Mouse (Mus musculus) forebrain, embryonic 15.5 days (tissue): ENCODE data around the gene Cdx2. TPM values are rescaled to one million over a fixed set of nuclear protein-coding genes. Genes with fewer than 3 reads are reported as not detected.

ENCODE experiments used
- ATAC-seq: fragments of 200-750 bp; cut with Nextera tagmentation; replicated peaks from 2 replicates; pipeline ENCODE4 v1.8.0; 2017; ENCODE audit warnings: mild to moderate bottlenecking, moderate TSS enrichment, moderate library complexity
- H3K27ac ChIP-seq: fragments of 300-500 bp; sonication (generic); replicated peaks from 2 replicates; pipeline ENCODE4 v1.5.1; 2015; ENCODE audit warnings: mild to moderate bottlenecking, inconsistent platforms
- H3K27me3 ChIP-seq: fragments of 300-500 bp; sonication (generic); 2 replicates; pipeline ENCODE4 v1.6.1; 2015; ENCODE audit warnings: inconsistent platforms
- H3K36me3 ChIP-seq: fragments of 300-500 bp; sonication (generic); 2 replicates; pipeline ENCODE4 v1.6.1; 2015; ENCODE audit warnings: mild to moderate bottlenecking, inconsistent platforms
- H3K4me1 ChIP-seq: fragments of 300-500 bp; sonication (generic); 2 replicates; pipeline ENCODE4 v1.6.1; 2015; ENCODE audit warnings: inconsistent platforms
- H3K4me2 ChIP-seq: fragments of 300-500 bp; sonication (generic); replicated peaks from 2 replicates; pipeline ENCODE4 v1.6.1; 2015; ENCODE audit warnings: mild to moderate bottlenecking, inconsistent platforms
- H3K4me3 ChIP-seq: fragments of 300-500 bp; sonication (generic); 2 replicates; pipeline ENCODE4 v1.5.1; 2015; ENCODE audit warnings: mild to moderate bottlenecking, inconsistent platforms
- H3K9ac ChIP-seq: fragments of 300-500 bp; sonication (generic); replicated peaks from 2 replicates; pipeline ENCODE4 v1.6.1; 2015; ENCODE audit warnings: mild to moderate bottlenecking, inconsistent platforms
- H3K9me3 ChIP-seq: fragments of 300-500 bp; sonication (generic); 2 replicates; pipeline ENCODE4 v1.6.1; 2016; ENCODE audit warnings: inconsistent platforms
- WGBS: fragments of 180-500 bp; shearing (Covaris S2); methylation state at CpG from one replicate; pipeline ENCODE4 v1.1.7; 2015; ENCODE audit warnings: mixed read lengths; 5-methylcytosine and 5-hydroxymethylcytosine counted together
- polyA plus RNA-seq: library from polyadenylated mRNA; unstranded; fragments of >200 nt; fragmentation: Nextera tagmentation; extraction: Ambion mirVana; gene quantifications from 2 replicates; pipeline ENCODE4 v1.2.1, GENCODE M21; 2015

Cdx2 gene
- polyA plus RNA-seq, 1 experiment from 2014 or later: not detected

GRCm38 (mm10) chr5:147300001-147300363 lies 7.1 kb downstream of the Cdx2 start:
- ATAC-seq: no peak
- Histone ChIP-seq H3K9ac (no peak overlapping the region), H3K27ac (no peak overlapping the region), H3K4me1 (peaks cover 9% of the 10 kb centered on the region), H3K27me3 (peaks cover 94% of the 10 kb centered on the region), H3K4me3 (no peak overlapping the region), H3K4me2 (no peak overlapping the region), H3K9me3 (no peaks in the 10 kb centered on the region), H3K36me3 (no peaks in the 10 kb centered on the region)
- WGBS: 0% methylated on average over 4 of the region's 4 CpGs

- Histone ChIP-seq H3K4me3 (no peak overlapping the region), H3K9me3 (no peaks in the 10 kb centered on the region), H3K36me3 (no peaks in the 10 kb centered on the region), H3K27ac (no peak overlapping the region), H3K4me1 (peaks cover 3% of the 10 kb centered on the region), H3K9ac (no peak overlapping the region), H3K27me3 (peaks cover 94% of the 10 kb centered on the region), H3K4me2 (no peak overlapping the region)
- no peak for ATAC-seq
- WGBS: under 1% methylated on average over 41 of the region's 41 CpGs
Observed at GRCm38 (mm10) chr5:147299255-147300000, 7.6 kb downstream of the Cdx2 start.

DNA sequence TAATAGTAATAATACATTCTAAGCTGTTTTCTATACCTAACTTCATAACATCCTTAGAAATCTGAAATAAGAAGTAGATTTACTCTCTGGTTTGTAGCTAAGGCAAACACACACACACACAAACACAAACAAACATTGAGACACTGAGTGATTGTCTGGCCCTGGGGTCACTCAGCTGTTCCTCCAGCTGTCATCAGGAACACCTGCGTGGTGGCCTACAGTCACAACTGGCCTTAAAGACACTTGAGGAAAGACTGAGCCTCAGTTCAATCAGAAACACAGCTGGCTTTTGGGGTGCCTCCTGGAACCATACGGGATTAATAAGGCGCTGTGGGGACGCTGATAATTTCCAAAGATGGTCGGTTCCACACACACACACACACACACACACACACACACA lies 9.8 kb downstream of the Cdx2 start:
- H3K4me1 ChIP-seq: 0 out of 2 replicates have a peak, but pooled peaks cover 2% of the 10 kb centered on the region
- 67% methylated on average over 5 of the region's 5 CpGs for WGBS
- no peak overlapping the region for H3K4me3 ChIP-seq
- no peaks in the 10 kb centered on the region for H3K9me3 ChIP-seq
- no peak overlapping the region for H3K27ac ChIP-seq
- H3K36me3 ChIP-seq: no peaks in the 10 kb centered on the region
- H3K4me2 ChIP-seq: no peak overlapping the region
- no peak for ATAC-seq
- H3K9ac ChIP-seq: no peak overlapping the region
- H3K27me3 ChIP-seq: peaks cover 94% of the 10 kb centered on the region

- no peak for ATAC-seq
- H3K36me3 ChIP-seq: no peaks in the 10 kb centered on the region
- H3K27me3 ChIP-seq: peaks cover 80% of the 10 kb centered on the region
- H3K9ac ChIP-seq: no peak overlapping the region
- 14% methylated on average over 20 of the region's 20 CpGs for whole genome bisulfite sequencing
- no peak overlapping the region for H3K4me2 ChIP-seq
- no peaks in the 10 kb centered on the region for H3K9me3 ChIP-seq
- 0 out of 2 replicates have a peak, but pooled peaks cover 2% of the 10 kb centered on the region for H3K4me1 ChIP-seq
- no peak overlapping the region for H3K27ac ChIP-seq
- no peak overlapping the region for H3K4me3 ChIP-seq
Observed at GRCm38 (mm10) chr5:147294121-147294520, 12.9 kb downstream of the Cdx2 start.

- Histone ChIP-seq H3K27me3 (peaks cover 73% of the 10 kb centered on the region), H3K4me2 (no peak overlapping the region), H3K36me3 (no peaks in the 10 kb centered on the region), H3K4me3 (no peak overlapping the region), H3K27ac (no peak overlapping the region), H3K9me3 (no peaks in the 10 kb centered on the region), H3K9ac (no peak overlapping the region), H3K4me1 (0 out of 2 replicates have a peak, but pooled peaks cover 2% of the 10 kb centered on the region)
- WGBS: 22% methylated on average over 18 of the region's 18 CpGs
- ATAC-seq: peak; percentile 51
Observed at GRCm38 (mm10) chr5:147293127-147293910, 13.8 kb downstream of the Cdx2 start.

GRCm38 (mm10) chr5:147292506-147293120 lies 14.5 kb downstream of the Cdx2 start:
- H3K9ac ChIP-seq: no peak overlapping the region
- no peak overlapping the region for H3K4me2 ChIP-seq

DNA sequence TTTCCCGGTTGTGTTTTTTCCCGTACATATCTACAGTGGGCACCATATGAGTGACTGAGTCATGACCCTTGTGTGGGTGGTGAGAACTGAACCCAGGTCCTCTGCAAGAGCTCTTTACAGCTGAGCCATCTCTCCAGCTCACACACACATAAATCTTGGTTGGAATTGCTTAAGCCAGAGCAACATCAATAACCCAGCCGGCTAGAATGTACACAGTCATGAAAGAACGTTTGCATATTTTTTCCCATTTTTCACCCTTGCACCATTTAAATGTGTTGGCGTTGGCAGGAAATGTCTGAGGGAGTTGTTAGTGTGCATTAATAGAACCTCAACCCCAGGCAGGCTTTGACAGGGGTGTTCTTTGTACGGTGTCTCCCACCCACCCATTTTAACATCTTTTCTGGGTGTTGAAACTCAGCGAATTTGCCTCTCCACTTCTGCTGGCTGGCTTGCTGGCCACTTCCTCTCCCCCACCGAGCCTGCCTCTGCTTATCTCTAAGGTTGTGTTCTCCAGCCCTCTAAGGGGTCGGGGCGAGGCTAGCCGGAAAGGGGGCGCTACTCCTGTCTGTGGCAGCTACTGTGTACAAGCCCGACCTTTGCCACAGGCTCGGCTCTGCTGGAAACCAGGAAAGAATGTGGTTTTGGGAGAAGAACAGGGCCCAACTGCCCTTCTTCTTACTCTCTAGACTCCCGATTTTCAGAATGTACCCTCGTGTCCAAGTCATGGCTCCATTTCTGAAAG lies 15.1 kb downstream of the Cdx2 start:
- Histone ChIP-seq H3K9me3 (no peaks in the 10 kb centered on the region), H3K4me1 (0 out of 2 replicates have a peak, but pooled peaks cover 2% of the 10 kb centered on the region), H3K27me3 (peaks cover 59% of the 10 kb centered on the region), H3K9ac (no peak overlapping the region), H3K4me3 (no peak overlapping the region), H3K36me3 (no peaks in the 10 kb centered on the region), H3K27ac (no peak overlapping the region), H3K4me2 (no peak overlapping the region)
- ATAC-seq: no peak
- 45% methylated on average over 16 of the region's 16 CpGs for WGBS

More at GRCm38 (mm10) chr5:147292506-147293120, 14.5 kb downstream of the Cdx2 start:
- H3K36me3 ChIP-seq: no peaks in the 10 kb centered on the region
- H3K27me3 ChIP-seq: peaks cover 66% of the 10 kb centered on the region
- no peaks in the 10 kb centered on the region for H3K9me3 ChIP-seq
- H3K4me3 ChIP-seq: no peak overlapping the region
- H3K4me1 ChIP-seq: 0 out of 2 replicates have a peak, but pooled peaks cover 2% of the 10 kb centered on the region
- 51% methylated on average over 13 of the region's 13 CpGs for WGBS
- H3K27ac ChIP-seq: no peak overlapping the region
- ATAC-seq: no peak

- no peaks in the 10 kb centered on the region for H3K4me1 ChIP-seq
- H3K9ac ChIP-seq: no peak overlapping the region
- H3K36me3 ChIP-seq: no peaks in the 10 kb centered on the region
- no peak overlapping the region for H3K4me2 ChIP-seq
- ATAC-seq: no peak
- 71% methylated on average over 4 of the region's 4 CpGs for WGBS
- H3K4me3 ChIP-seq: no peak overlapping the region
- no peaks in the 10 kb centered on the region for H3K9me3 ChIP-seq
- H3K27ac ChIP-seq: no peak overlapping the region
- peaks cover 27% of the 10 kb centered on the region for H3K27me3 ChIP-seq
Observed at GRCm38 (mm10) chr5:147284365-147284764, 22.7 kb downstream of the Cdx2 start.

DNA sequence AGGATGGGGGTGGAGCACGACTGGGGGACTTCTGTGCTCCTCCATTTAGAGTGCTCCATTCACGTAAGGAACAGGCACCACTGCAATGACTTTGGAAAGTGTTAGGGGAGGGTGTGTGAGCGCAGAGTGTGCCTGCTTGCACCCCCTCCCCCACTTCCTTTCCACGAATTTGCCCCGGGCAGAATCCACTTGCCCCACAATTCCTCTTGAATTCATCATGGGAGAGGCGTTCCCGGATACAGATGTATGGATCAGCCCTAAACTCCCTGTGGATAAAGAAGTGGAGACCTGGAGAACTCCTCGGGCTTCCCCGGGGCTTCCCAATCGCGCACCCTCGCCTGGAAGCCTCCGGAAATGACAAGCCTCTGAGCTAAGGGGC lies 29.5 kb downstream of the Cdx2 start:
- Histone ChIP-seq H3K4me2 (no peak overlapping the region), H3K9me3 (no peaks in the 10 kb centered on the region), H3K27ac (no peak overlapping the region), H3K9ac (no peak overlapping the region), H3K27me3 (peaks cover 83% of the 10 kb centered on the region), H3K4me3 (no peak overlapping the region), H3K4me1 (no peaks in the 10 kb centered on the region), H3K36me3 (no peaks in the 10 kb centered on the region)
- no peak for ATAC-seq
- 0% methylated on average over 13 of the region's 13 CpGs for WGBS

- Histone ChIP-seq H3K36me3 (no peaks in the 10 kb centered on the region), H3K9ac (no peak overlapping the region), H3K4me3 (no peak overlapping the region), H3K9me3 (no peaks in the 10 kb centered on the region), H3K4me2 (no peak overlapping the region), H3K27ac (no peak overlapping the region), H3K4me1 (no peaks in the 10 kb centered on the region), H3K27me3 (peaks cover 89% of the 10 kb centered on the region)
- no peak for ATAC-seq
- under 1% methylated on average over 18 of the region's 18 CpGs for WGBS
Observed at GRCm38 (mm10) chr5:147276701-147277546, 30.1 kb downstream of the Cdx2 start.

DNA sequence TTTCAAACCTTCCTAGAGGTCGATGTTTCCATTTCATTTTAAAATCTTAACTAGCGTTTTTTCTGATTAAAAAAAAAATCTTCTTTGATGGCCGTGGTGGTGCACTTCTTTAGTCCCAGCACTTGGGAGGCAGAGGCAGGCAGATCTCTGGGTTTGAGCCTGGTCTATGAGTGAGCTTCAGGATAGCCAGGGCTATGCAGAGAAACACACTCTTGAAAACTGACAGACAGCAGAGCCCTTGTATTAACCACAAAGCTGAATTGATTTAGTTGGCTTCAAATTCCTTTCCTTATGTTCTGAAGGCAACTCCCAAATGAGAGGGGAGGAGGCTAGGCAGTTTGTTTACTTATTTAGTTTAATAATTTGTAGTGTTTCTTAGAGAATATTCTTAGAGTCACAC lies 31.3 kb downstream of the Cdx2 start:
- no peak for ATAC-seq
- Histone ChIP-seq H3K4me2 (no peak overlapping the region), H3K27me3 (peaks cover 90% of the 10 kb centered on the region), H3K4me3 (no peak overlapping the region), H3K9me3 (no peaks in the 10 kb centered on the region), H3K9ac (no peak overlapping the region), H3K4me1 (no peaks in the 10 kb centered on the region), H3K36me3 (no peaks in the 10 kb centered on the region), H3K27ac (no peak overlapping the region)
- 20% methylated on average over 3 of the region's 3 CpGs for WGBS
